Mouse (Mus musculus): Measurements from ENCODE around the gene Ilkap.

Gene Ilkap

DNA sequence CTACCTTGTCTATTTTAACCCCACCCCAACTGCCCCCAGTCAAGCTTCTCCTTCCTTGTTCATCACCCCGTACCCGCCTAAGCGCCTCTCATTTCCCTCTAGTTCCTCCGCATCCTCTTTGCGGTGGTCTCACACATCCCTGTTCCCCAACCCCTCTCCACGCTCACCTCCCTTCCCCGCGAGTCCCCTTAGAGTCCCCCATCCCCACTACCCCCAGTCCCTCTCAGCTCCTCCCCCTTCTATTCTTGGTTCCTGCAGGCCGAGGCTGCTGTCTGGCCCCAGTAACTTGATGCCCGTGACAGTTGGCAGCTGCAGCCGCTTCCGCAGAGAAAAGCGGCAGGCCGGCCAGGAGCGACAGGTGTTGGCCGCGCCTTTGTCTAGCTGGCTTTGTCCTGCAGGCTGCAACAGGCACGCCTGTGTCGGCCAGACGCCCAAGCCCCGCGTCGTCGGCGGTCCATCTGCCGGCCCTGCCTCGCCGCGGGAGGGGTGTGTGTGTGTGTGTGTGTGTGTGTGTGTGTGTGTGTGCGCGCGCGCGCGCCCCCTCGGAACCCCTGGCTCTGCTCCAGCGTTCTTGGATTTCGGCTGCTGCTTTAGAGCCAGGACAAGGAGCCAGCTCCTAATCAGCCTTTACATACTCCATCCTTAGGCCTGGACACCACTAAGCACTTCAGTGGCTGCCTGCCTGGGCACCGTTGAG, 15.4 kb upstream of the Ilkap start, which contains the start of gene Hes6:
TSS of gene Hes6 (minus strand) at position 141 of the 697 bp plus-strand sequence.
- DNase-seq (ENCODE audit: low spot score), result peak; percentile 89

DNA sequence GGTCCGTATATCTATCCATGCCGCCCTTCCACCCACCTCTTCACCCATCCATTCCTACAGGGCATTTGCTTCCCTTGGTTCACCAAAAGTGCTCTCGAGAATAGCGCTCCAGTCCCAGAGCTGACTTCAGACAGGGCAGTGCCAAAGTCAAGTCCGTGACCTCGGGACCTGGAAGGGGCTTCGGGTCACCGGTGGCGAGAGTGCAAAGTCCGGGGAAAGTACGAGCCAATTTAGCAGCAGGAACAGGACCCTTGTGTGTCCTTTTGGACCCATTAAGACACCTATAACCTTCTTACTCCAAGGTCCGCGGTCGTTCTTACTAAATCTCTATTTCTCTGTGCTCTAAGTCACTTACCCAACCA, 14.9 kb upstream of the Ilkap start:
- DNase-seq (ENCODE audit: low spot score), result no peak

DNA sequence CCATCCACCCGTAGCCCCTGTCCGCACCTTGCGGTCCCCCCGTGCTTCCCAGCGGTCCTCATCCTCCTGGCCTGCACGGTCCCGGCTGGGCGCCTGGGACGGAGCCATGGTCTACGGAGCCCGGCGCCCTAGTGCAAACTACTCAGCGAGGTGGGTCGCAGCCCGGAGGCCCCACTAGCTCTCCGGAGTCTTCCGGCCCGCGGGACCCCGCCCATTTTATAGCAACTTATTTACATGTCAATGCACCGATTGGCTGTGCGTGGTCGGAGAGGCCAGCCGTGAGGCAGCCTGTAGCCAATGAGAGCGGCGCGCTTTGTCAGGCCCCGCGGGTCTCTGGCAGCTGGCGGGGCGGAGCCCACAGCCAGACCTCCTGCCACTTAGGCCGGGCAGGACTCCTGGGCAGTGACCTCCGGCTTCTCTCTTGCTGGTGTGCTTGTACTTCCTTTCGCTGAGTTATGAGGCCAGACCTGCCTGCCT, 14.5 kb upstream of the Ilkap start:
- peak; percentile 98 for DNase-seq (ENCODE audit: low spot score)

DNA sequence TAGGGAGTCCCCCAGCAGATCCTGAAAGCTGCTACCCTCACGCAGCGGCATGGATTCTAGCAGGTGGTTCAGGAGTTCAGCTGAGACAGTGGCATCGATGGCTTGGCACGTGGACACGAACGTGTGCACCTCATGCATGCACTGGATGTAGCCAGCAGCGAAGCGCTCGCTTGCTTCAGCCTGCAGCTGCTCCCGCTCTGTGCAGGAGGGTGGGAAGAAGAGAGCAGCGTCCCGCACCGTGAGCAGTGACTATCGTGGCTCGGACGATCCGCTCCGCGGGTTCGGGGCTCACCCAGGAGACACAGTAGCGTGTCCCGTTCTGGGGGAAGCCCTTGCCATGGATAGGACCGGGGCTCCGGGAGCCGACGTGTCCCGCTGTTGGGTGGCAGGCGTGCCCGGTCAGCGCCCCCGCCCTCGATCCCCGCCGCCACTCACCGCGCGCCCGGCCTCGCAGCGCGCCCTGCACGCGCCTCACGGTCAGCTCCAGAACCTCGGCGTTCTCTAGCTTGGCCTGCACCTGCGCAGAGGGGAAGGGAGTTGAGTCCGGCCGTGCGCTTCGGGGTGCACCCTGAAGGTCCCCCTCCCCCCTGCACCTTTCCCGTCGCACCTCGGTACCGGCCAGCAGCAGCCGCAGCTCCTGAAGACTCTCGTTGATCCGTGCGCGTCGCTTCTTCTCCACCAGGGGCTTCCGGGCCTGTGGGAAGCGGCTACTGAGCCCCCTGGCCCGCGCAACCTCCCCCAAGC, 13.8 kb upstream of the Ilkap start:
- DNase-seq (ENCODE audit: low spot score), result no peak

DNA sequence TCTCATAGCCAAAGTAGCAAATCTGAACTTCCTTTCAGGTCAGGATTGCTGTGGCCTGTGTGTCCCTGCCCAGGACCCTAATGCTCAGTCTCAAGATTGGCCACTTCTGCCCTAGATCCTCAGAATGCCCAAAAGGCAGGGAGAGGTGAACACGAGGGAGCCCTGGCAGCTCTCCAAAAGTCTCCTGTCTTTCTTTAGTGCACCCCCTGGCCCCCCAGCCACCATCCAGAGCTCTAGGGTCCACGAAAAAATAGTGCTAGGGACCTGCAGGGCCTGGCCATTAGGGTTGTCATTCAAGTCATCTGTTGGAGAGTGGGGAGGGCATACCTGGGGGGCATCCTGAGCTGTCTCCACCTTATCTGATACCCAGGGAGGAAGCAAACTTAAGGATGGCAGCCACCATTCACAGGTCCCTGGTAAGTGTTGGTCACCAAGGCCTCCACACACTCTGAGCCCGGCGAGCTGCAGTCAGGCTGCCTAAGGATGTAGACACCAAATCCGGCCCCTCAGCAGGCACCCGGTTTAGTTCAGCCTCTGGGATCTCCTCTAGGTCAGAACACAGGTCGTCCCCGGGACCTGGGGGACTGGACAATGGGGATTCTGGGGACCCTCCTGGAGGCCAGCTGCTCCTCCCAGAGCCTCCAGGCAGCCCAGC, 13.1 kb upstream of the Ilkap start:
- no peak for DNase-seq (ENCODE audit: low spot score)

DNA sequence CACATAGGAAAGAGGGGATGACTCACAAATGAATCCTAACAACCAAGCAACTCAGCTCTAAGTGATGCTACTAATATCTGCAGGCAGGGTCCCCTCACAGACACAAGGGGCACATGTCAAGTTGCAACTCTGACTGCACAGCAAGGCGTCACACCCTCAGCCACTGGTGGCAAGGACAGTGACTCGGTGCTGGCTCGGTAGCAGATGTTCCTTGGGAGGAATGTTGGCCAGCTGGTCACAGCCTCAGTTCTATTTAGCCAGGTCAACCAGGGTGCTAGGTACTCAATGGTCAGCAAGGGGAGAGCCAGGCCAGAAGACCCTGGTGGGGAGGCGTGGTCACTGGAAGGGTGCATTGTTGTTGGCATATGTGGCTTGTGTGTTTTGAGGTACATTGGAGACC, 9.2 kb upstream of the Ilkap start:
- no peak for DNase-seq (ENCODE audit: low spot score)

DNA sequence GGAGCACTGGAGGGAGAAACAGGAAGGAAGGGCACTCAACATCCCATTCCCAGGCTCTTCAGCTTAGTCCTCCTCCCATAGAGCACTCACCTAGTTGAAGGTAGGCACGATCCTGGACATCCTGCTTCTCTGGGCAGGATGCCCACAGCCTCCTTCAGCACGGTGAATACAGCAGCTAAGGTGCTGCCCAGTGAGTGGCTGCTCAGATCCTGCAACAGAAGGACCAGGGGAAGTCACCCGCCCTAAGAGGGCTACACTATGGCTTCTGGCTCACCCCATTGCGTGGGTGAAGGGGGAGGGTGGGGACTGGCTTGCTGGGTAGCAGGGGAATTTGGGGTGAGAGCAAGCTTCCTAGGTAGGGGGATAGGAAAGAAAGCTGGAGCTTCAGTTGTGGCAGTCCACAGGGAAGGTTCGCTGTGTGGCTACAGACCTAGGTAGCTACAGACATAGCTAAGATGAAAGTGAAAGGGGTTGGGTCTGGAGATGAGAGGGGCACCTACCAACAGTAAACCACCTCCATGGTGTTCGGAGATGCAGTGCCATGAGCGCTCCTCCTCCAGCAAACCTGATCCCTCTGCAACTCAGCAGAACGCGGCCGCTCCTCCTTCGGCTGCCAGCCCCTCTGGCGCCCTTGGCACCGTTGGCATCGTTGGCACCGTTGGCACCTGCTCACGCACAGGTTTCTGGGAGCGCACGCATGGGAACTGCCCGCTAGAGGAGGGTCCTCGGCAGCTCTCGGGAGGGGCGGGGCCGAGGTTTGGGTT, 7.0 kb upstream of the Ilkap start:
- no peak for DNase-seq (ENCODE audit: low spot score)

DNA sequence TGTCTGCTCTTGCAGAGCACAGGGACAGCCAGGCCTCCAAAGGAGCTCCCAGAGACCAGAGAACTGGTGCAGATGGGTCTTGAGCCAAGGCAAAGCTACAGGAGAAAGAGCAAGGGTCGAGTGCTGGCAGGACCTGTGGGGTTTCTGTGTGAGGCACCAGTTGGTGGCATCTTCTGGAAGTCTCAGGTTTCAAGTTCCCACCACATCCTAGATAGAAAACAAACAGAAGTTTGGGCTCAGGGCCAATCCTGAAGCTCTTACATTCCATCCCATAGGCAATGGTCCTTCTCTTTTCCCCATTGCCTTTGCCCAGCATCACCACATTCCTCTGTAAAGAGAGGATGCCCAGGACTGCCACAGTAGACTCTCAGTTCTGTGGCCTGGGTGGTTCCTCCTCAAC, 6.4 kb upstream of the Ilkap start:
- no peak for DNase-seq (ENCODE audit: low spot score)

DNA sequence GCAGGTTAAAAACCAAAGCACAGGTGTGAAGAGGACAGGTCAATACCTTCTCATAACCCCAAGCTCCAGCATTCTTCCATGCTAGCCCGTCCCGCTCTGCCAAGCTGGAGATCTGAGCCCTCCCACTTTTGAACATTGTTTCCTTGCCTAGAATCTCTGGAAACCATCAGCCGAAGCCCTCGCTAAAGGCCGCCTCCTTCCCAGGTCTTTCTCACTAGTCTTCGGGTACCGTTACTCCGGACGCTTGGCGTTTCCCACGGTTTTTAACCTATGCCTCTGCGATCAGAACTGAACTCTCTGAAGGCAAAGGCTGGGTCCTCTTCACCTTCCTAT, 722 bp downstream of the Ilkap start:
- peak; percentile 48 for DNase-seq (ENCODE audit: low spot score)

DNA sequence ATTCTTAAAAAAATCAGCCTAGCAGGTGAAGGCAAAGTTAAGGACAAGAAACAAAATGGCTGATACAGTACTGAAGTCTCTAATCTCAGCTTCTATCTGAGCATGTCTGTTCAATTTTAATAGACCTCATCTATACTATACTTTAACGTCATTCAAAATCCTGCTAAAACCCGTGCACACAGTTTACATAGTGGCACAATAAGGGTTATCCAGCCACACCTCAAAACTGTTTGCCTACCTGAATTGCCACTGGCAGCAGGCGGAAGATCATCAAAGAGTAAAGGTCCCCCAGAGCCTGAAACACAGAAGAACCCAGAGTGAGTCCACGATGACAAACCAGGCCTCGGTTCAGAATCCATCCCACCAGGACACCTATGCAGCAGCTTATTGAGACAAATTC, 8.2 kb downstream of the Ilkap start:
- DNase-seq (ENCODE audit: low spot score), result no peak

DNA sequence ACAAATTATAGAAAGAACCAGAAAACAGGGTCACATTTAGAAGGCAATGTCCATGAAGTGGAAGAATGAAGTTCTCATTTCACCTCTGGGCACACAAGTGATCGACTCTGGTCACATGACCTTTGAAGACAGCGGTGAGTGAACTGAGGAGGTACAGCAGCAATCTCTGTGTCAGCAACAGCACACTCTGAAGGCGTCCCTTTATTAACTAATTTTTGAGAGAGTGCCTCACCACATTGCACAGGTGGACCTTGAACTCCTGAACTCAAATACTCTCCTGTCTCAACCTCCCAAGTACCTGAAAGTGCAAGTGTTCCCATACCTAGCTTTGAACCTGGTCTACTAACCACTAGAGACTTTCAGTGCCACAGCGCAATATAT, 17.5 kb downstream of the Ilkap start:
- no peak for DNase-seq (ENCODE audit: low spot score)

DNA sequence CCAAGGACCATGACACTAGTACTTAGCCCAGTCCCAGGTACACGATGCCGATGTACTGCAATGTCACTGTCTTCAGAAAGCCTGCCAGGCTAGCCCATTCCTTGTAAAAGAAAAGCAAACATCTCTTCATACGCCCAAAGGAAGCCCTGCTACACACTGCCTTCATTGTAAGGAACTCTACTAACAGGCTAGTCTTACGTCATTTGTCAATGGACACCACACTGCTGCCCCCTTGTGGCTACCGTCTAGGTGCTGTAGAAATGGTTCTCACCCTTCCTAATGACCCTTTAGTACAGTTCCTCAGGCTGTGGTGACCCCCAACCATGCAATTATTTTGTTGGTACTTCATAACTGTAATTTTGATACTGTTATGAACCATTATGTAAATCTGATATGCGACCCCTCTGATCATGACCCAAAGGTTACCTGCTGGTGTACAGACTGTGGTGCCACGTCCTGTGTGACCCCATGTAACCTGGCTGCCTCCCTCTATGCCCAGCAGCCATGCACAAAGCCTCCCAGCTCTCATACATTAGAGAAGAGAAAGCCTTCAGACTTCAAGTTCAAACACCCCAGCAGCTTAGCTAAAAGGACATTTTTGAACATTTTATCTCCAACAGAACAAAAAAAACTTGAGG, 18.0 kb downstream of the Ilkap start:
- DNase-seq (ENCODE audit: low spot score), result peak; percentile 79

DNA sequence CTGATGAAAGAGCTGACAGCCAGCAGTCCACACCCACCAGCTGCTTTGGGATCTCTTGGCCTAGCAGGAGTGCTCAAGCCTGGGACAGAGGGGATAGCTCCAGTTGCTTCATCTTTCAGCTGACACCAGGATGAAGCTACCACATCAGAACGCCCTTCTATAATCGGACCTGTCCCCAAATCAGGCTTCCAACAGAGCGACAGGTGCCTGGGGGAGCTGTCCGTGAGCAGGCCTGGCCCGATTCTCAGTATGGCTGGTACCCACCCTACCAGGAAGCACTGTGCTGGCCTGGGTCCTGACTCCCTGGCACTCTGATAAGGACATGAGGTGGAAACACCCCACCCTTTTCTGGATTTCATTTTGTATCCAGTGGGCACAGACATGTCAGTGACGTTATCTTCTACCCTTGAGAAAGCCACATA, 25.2 kb downstream of the Ilkap start:
- DNase-seq (ENCODE audit: low spot score), result no peak

DNA sequence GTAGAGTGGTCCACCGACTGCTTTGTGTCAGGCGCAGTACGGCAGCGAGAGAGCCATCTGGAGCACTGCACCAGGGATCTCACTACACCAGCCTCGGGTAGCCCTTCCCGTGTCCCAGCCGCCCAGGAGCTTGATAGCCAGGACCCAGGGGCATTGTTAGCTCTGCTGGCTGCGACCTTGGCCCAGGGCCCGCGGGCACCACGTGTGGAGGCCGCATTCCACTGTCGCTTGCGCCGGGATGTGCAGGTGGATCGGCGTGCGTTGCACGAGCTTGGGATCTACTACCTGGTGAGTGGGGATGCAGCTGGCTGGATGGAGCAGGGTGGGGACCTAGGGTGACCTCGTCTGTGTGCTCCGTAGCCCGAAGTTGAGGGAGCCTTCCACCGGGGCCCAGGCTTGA, 28.6 kb downstream of the Ilkap start:
- DNase-seq (ENCODE audit: low spot score), result no peak

DNA sequence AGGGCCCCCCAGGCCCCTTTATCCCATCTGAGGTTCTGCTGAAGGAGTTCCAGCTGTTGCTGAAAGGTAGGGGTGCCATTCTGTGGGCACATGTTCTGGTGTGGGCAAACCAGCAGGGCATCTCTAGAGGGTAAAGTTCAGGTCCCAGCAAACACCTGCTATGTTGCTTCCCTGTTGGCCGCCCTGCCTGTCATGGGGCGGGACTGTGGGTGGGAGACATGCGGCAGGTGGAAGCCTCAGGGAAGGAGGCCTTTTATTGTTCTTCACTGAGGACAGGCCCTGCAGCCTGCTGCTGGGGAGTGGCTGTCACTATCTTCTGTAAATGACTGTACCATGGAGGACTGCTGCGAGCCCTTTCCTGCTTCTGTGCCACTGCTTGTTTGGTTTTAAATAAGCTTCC, 29.2 kb downstream of the Ilkap start:
- no peak for DNase-seq (ENCODE audit: low spot score)

DNA sequence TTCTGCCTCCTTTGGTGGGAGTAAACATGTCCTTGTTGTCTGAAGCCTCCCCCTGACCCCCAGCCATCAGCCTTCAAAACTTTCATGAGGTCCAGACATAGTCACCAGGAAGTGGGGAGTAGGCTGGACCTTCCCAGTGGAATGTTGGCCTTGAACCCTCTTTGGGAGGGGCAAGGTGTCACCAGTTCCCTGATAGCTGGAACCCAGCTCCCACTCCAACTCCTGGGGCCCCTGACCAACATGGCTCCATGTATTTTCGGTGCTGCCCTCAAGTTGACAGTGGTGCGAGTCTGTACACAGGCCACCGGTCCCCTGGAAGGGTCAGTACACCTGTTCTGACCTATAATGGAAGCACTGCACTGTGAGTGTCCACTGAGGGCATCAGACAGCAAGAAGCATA, 31.3 kb downstream of the Ilkap start:
- DNase-seq (ENCODE audit: low spot score), result no peak

DNA sequence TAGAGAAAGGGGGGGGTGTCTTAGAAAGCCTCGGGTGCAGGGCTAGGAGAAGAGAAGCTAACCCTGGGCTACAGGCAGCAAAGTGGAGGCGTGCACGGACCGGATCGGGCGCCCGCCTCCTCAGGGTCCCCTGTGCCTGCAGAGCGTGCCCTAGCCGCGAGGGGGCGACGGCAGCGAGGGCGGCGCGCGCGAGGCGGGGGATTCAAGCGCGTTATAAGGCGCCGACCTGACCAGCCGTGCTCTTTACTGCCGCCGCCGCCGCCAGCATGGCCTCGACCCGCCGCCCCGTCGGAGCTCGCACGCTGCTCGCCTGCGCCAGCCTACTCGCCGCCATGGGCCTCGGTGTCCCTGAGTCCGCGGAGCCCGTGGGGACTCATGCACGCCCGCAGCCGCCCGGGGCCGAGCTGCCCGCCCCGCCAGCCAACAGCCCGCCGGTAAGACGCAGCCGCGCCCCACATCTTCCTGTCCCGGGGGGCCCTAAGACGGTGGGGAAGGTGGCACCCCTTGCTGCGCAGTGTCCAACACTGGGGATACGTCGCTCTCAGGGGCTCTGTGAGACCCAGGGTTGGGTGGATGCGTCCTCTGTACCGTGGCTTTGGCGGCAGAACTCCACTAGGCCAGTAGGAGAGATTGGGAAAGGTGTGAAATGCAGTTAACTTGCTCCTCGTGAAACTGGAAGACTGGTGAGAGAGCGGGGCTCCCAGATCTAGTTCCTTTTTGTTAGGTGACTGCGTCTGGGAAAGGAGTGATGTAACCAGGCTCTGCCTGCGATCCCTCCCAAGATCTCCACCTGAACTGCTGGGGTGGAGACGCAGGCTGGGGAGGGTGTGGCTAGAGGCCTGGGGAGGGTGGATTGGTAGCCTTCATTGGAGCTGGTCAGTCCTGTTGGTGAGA, 32.2 kb downstream of the Ilkap start, which contains the start of gene Erfe:
TSS of gene Erfe (plus strand) at position 216 of the 894 bp plus-strand sequence.
- DNase-seq (ENCODE audit: low spot score), result peak; percentile 68

DNA sequence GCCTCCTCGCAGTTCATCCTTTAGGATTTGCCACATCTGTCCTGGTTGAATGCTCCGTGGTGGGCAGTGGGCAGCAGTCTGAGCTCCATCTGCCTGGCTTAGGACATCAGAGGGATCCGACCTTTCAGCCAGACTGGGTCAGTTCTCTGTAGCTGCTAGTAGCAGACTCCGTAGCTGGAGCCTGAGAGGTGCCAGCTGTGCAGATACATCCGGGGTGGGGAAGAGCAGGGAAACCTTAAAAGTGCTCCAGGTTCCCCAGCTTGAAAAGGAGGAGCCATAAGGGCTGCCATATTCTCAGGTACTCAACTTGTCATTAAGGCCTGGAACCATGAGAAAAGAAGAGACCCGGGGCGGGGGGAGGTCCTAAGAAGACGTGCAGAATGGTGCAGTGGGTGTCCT, 32.8 kb downstream of the Ilkap start:
- DNase-seq (ENCODE audit: low spot score), result no peak

DNA sequence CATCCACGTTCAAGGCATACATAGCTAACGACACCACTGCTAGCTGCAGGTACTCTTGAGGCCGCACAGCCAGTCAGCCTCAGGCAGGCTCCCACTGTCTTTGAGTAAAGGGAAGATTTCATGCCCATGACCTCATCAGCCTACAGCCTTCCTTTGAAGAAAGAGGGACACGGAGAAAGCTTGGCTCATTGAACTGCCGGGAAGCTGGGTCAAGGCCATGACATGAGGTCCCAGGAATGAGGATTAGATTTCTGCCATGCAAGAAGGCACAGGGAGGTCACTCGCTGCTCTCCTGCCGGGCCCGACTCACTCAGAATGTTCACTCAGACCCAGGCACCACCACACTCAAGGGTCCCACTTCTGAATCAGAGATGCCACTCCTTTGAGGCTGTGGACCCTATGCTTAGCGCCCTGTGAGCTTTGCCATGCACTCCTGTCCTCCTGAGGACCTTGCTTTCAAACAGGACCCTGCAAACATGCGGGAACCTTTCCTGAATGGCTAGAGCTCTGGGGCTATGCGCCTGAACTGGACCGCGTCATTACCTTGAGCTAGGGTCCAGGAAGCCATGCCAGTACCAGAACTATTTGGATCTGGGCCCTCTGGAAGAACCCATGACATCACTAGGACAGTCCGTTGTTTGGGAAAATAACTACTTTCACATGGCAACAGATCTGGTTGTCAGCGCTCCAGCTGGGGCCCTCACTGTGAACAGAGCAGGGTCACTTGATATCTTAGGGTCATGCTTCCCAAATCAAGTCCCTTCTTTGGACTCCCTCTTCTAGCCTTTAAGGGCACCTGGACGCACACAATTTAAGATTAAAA, 33.6 kb downstream of the Ilkap start:
- no peak for DNase-seq (ENCODE audit: low spot score)

DNA sequence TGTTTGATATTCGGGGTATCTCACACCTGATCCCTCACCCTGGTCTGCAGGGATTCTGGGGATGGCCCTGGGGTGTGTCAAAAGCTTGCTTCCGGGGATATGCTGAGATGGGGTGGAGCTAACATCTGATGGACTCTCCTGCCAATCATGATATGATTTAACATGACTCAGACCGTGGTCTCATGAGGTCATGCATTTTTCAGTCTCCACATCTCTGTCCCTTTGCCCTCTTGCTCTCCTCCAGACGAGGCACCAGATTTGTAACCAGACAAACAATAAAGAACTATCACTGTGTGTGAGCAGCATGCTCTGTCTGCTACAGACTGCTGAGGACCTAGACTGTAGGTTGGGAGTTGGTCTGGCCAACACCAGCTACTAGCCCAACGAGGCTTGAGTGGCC, 36.5 kb downstream of the Ilkap start:
- no peak for DNase-seq (ENCODE audit: low spot score)
